Mouse (Mus musculus) ES-Bruce4 (cell line): ENCODE measurements around the gene 4930507D05Rik.

Experiments used
- CTCF ChIP-seq: IDR thresholded peaks from one replicate; pipeline ENCODE4 v1.8.1; 2011; ENCODE audit warnings: low read depth, low read length
- EP300 ChIP-seq: IDR thresholded peaks from 2 replicates; pipeline ENCODE4 v1.6.1; 2011; ENCODE audit warnings: low read depth, low read length; ENCODE audit not compliant: insufficient read depth
- POLR2A ChIP-seq: IDR thresholded peaks from one replicate; pipeline ENCODE4 v1.8.1; 2011; ENCODE audit warnings: low read length; ENCODE audit not compliant: insufficient read depth

- TF ChIP-seq CTCF (no peak), POLR2A (no peak), EP300 (no peak)
Observed at GRCm38 (mm10) chr10:62450280-62450640, 971 bp downstream of the 4930507D05Rik start.
